Mouse (Mus musculus): ENCODE results near the gene Fkbp15. TPM values are rescaled to one million over a fixed set of nuclear protein-coding genes. Genes with fewer than 3 reads are reported as not detected.
A peak's percentile ranks its signal among the peaks of the same experiment; 100 is the strongest.

Gene Fkbp15
- 32.2 and 36.6 TPM in 2 replicates for polyA plus RNA-seq (2012; rRNA removed)

GRCm38 (mm10) chr4:62360088-62360804 is at the start of gene Fkbp15, which contains the start of gene Slc31a1:
TSS of gene Fkbp15 (minus strand) at chr4:62360548.
TSS of gene Slc31a1 (plus strand) at chr4:62360727.
- Histone ChIP-seq H3K4me3 (ENCODE audit: insufficient read depth, low read depth, low read length) (peak within 1 kb of the TSS; percentile 72), H3K27ac (ENCODE audit: insufficient read depth, low read depth, low read length) (peak within 1 kb of the TSS; percentile 59), H3K27me3 (replicated peaks; ENCODE audit: control insufficient read depth, insufficient read depth, low read length) (no peaks in the 10 kb centered on the region), H3K36me3 (ENCODE audit: control insufficient read depth, insufficient read depth, low read length) (no peaks in the 10 kb centered on the region; the same call in 1 of the 2 replicates), H3K4me1 (ENCODE audit: control insufficient read depth, insufficient read depth, low read length) (peaks cover 12% of the 10 kb centered on the region)
- DNase-seq, result peak; percentile 99
- WGBS, result under 1% methylated on average over 51 of the region's 51 CpGs
- TF ChIP-seq POLR2A (IDR thresholded peaks at IDR 0.05; ENCODE audit: low read depth, low read length), result peak; percentile 71
- TF ChIP-seq CTCF (conservative IDR thresholded peaks at IDR 0.05; ENCODE audit: insufficient read depth, insufficient read length, low read depth, low read length), result no peak

GRCm38 (mm10) chr4:62409615-62410014 is 49.3 kb upstream of the Fkbp15 start:
- DNase-seq, result no peak
- Histone ChIP-seq H3K27me3 (replicated peaks; ENCODE audit: control insufficient read depth, insufficient read depth, low read length) (no peaks in the 10 kb centered on the region), H3K4me1 (ENCODE audit: control insufficient read depth, insufficient read depth, low read length) (peaks cover 3% of the 10 kb centered on the region; the same call in 1 of the 2 replicates), H3K4me3 (ENCODE audit: insufficient read depth, low read depth, low read length) (no peak overlapping the region; the same call in 1 of the 2 replicates), H3K36me3 (ENCODE audit: control insufficient read depth, insufficient read depth, low read length) (peaks cover 3% of the 10 kb centered on the region; the same call in 1 of the 2 replicates), H3K27ac (ENCODE audit: insufficient read depth, low read depth, low read length) (no peak overlapping the region)
- TF ChIP-seq POLR2A (IDR thresholded peaks at IDR 0.05; ENCODE audit: low read depth, low read length), result no peak
- TF ChIP-seq CTCF (conservative IDR thresholded peaks at IDR 0.05; ENCODE audit: insufficient read depth, insufficient read length, low read depth, low read length), result no peak
- 14% methylated on average over 6 of the region's 6 CpGs for WGBS

GRCm38 (mm10) chr4:62408601-62409282 is 48.4 kb upstream of the Fkbp15 start, which contains the start of the genes Cdc26 and Prpf4:
TSS of gene Cdc26 (minus strand) at chr4:62408642.
TSS of gene Prpf4 (plus strand) at chr4:62408797.
- peak within 1 kb of the TSS; percentile 98 for H3K4me3 ChIP-seq (ENCODE audit: insufficient read depth, low read depth, low read length)
- under 1% methylated on average over 39 of the region's 39 CpGs for WGBS
- H3K4me1 ChIP-seq (ENCODE audit: control insufficient read depth, insufficient read depth, low read length), result peaks cover 3% of the 10 kb centered on the region; the same call in 1 of the 2 replicates
- DNase-seq, result peak; percentile 99
- H3K27me3 ChIP-seq (replicated peaks; ENCODE audit: control insufficient read depth, insufficient read depth, low read length), result no peaks in the 10 kb centered on the region
- no peaks in the 10 kb centered on the region for H3K36me3 ChIP-seq (ENCODE audit: control insufficient read depth, insufficient read depth, low read length)
- TF ChIP-seq POLR2A (IDR thresholded peaks at IDR 0.05; ENCODE audit: low read depth, low read length), result peak; percentile 71
- TF ChIP-seq CTCF (conservative IDR thresholded peaks at IDR 0.05; ENCODE audit: insufficient read depth, insufficient read length, low read depth, low read length), result no peak
- peak within 1 kb of the TSS; percentile 82 for H3K27ac ChIP-seq (ENCODE audit: insufficient read depth, low read depth, low read length)

- Histone ChIP-seq H3K36me3 (ENCODE audit: control insufficient read depth, insufficient read depth, low read length) (no peaks in the 10 kb centered on the region), H3K27me3 (replicated peaks; ENCODE audit: control insufficient read depth, insufficient read depth, low read length) (no peaks in the 10 kb centered on the region), H3K4me3 (ENCODE audit: insufficient read depth, low read depth, low read length) (peak overlapping the region; percentile 65), H3K4me1 (ENCODE audit: control insufficient read depth, insufficient read depth, low read length) (peaks cover 3% of the 10 kb centered on the region; the same call in 1 of the 2 replicates), H3K27ac (ENCODE audit: insufficient read depth, low read depth, low read length) (peak overlapping the region; percentile 80)
- TF ChIP-seq CTCF (conservative IDR thresholded peaks at IDR 0.05; ENCODE audit: insufficient read depth, insufficient read length, low read depth, low read length) (peak; percentile 56), POLR2A (IDR thresholded peaks at IDR 0.05; ENCODE audit: low read depth, low read length) (no peak)
- under 1% methylated on average over 35 of the region's 35 CpGs for WGBS
- peak; percentile 82 for DNase-seq
Observed at GRCm38 (mm10) chr4:62407730-62408582, 47.6 kb upstream of the Fkbp15 start.

DNA sequence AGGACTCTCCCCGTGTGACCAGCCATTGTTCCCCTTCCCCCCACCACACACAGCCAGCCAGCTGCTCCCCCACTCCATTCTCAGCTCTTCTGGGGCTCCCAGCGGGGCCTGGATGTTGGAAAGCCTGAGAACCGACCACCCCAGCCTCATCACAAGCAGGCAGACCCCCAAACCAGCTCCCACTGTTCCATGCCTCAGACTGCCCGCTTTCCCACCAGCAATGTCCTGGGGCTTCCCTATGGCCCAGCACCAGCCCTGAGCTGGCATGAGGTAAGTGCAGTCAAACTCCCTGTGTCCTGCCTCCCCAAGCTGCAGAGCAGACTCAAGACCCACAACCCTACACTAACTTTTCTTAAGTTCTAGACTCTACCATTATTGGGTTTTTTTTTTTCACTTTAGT is 45.8 kb upstream of the Fkbp15 start:
- TF ChIP-seq POLR2A (IDR thresholded peaks at IDR 0.05; ENCODE audit: low read depth, low read length), result no peak
- no peak for TF ChIP-seq CTCF (conservative IDR thresholded peaks at IDR 0.05; ENCODE audit: insufficient read depth, insufficient read length, low read depth, low read length)
- WGBS, result 83% methylated on average over 4 of the region's 4 CpGs
- H3K36me3 ChIP-seq (ENCODE audit: control insufficient read depth, insufficient read depth, low read length), result no peaks in the 10 kb centered on the region; the same call in 1 of the 2 replicates
- no peak for DNase-seq
- H3K4me3 ChIP-seq (ENCODE audit: insufficient read depth, low read depth, low read length), result no peak overlapping the region
- H3K27me3 ChIP-seq (replicated peaks; ENCODE audit: control insufficient read depth, insufficient read depth, low read length), result no peaks in the 10 kb centered on the region
- H3K27ac ChIP-seq (ENCODE audit: insufficient read depth, low read depth, low read length), result no peak overlapping the region
- peaks cover 3% of the 10 kb centered on the region; the same call in 1 of the 2 replicates for H3K4me1 ChIP-seq (ENCODE audit: control insufficient read depth, insufficient read depth, low read length)

- DNase-seq, result no peak
- no peaks in the 10 kb centered on the region for H3K27me3 ChIP-seq (replicated peaks; ENCODE audit: control insufficient read depth, insufficient read depth, low read length)
- no peaks in the 10 kb centered on the region for H3K4me1 ChIP-seq (ENCODE audit: control insufficient read depth, insufficient read depth, low read length)
- 77% methylated on average over 3 of the region's 3 CpGs for WGBS
- H3K36me3 ChIP-seq (ENCODE audit: control insufficient read depth, insufficient read depth, low read length), result peaks cover 7% of the 10 kb centered on the region
- H3K27ac ChIP-seq (ENCODE audit: insufficient read depth, low read depth, low read length), result no peak overlapping the region
- no peak overlapping the region for H3K4me3 ChIP-seq (ENCODE audit: insufficient read depth, low read depth, low read length)
- TF ChIP-seq POLR2A (IDR thresholded peaks at IDR 0.05; ENCODE audit: low read depth, low read length) (no peak), CTCF (conservative IDR thresholded peaks at IDR 0.05; ENCODE audit: insufficient read depth, insufficient read length, low read depth, low read length) (no peak)
Observed at GRCm38 (mm10) chr4:62398956-62399355, 38.6 kb upstream of the Fkbp15 start.

All from kidney, adult 2 months (tissue).